Mouse (Mus musculus) left cerebral cortex, postnatal 10 days (tissue): ENCODE measurements around the gene Snrpg. TPM values are rescaled to one million over a fixed set of nuclear protein-coding genes. Genes with fewer than 3 reads are reported as not detected.

Source experiments
- total RNA-seq, 2 experiments: library from RNA; stranded (reverse); gene quantifications; 2 replicates each; pipeline ENCODE4 v1.2.3; 2021

The Snrpg gene
- total RNA-seq, 2 experiments from 2014 or later, result 66.9 to 87.6 TPM

Other genes starting within 250 kb of the Snrpg start
- gene Tgfa, start 176.1 kb upstream of the Snrpg start, total RNA-seq, result 10 to 100 TPM; 18.4 to 26.0 TPM
- gene Fam136a, start 5.7 kb upstream of the Snrpg start, total RNA-seq, result 10 to 100 TPM; 34.0 to 34.6 TPM
- 100 to 1,000 TPM; 114 TPM for gene Pcyox1, start 25.9 kb downstream of the Snrpg start, total RNA-seq
- gene Tia1, start 32.9 kb downstream of the Snrpg start, total RNA-seq, result 100 to 1,000 TPM; 125 to 127 TPM
- gene Gm44790, start 55.4 kb downstream of the Snrpg start, total RNA-seq, result under 1 TPM in 1 of 2 experiments, not detected in 1; 0.59 TPM
- gene C87436, start 67.1 kb downstream of the Snrpg start, total RNA-seq, result 10 to 100 TPM; 13.5 to 14.7 TPM
- 100 to 1,000 TPM; 175 to 177 TPM for gene Pcbp1, start 155.0 kb downstream of the Snrpg start, total RNA-seq